Mouse (Mus musculus) forebrain, embryonic 14.5 days (tissue): ENCODE results near the gene Ppard. TPM values are rescaled to one million over a fixed set of nuclear protein-coding genes. Genes with fewer than 3 reads are reported as not detected.

Source experiments
- ATAC-seq: fragments of 200-750 bp; cut with Nextera tagmentation; 2 replicates; pipeline ENCODE4 v1.8.0; 2017; ENCODE audit warnings: mild to moderate bottlenecking, moderate library complexity
- DNase-seq: peaks from one replicate; pipeline ENCODE4 v3.0.0-alpha.2; 2015; ENCODE audit warnings: low spot score
- H3K27ac ChIP-seq: fragments of 300-500 bp; sonication (generic); 2 replicates; pipeline ENCODE4 v1.5.1; 2014; ENCODE audit warnings: low read depth, mild to moderate bottlenecking, control low read depth, low read length, moderate library complexity
- H3K27me3 ChIP-seq: fragments of 300-500 bp; sonication (generic); replicated peaks from 2 replicates; pipeline ENCODE4 v1.6.1; 2014; ENCODE audit warnings: low read length, control low read depth, mixed read lengths; ENCODE audit not compliant: control insufficient read depth, insufficient read depth
- H3K36me3 ChIP-seq: fragments of 300-500 bp; sonication (generic); 2 replicates; pipeline ENCODE4 v1.6.1; 2014; ENCODE audit warnings: low read length, control low read depth; ENCODE audit not compliant: control insufficient read depth, insufficient read depth
- H3K4me1 ChIP-seq: fragments of 300-500 bp; sonication (generic); 2 replicates; pipeline ENCODE4 v1.6.1; 2014; ENCODE audit warnings: antibody characterized with exemption, low read length, control low read depth; ENCODE audit not compliant: control insufficient read depth, insufficient read depth
- H3K4me2 ChIP-seq: fragments of 300-500 bp; sonication (generic); 2 replicates; pipeline ENCODE4 v1.6.1; 2014; ENCODE audit warnings: mild to moderate bottlenecking, control low read depth, low read length
- H3K4me3 ChIP-seq: fragments of 300-500 bp; sonication (generic); 2 replicates; pipeline ENCODE4 v1.5.1; 2014; ENCODE audit warnings: low read depth, low read length, control low read depth
- H3K9ac ChIP-seq: fragments of 300-500 bp; sonication (generic); 2 replicates; pipeline ENCODE4 v1.6.1; 2014; ENCODE audit warnings: mild to moderate bottlenecking, low read length, control low read depth, moderate library complexity
- H3K9me3 ChIP-seq: fragments of 300-500 bp; sonication (generic); replicated peaks from 2 replicates; pipeline ENCODE4 v1.6.1; 2016; ENCODE audit warnings: low read length, control low read depth, mixed read lengths; ENCODE audit not compliant: control insufficient read depth
- WGBS: fragments of 180-500 bp; shearing (Covaris S2); extraction: QIAGEN DNeasy Blood & Tissue Kit; methylation state at CpG from one replicate; pipeline ENCODE4 v1.1.7; 2014; 5-methylcytosine and 5-hydroxymethylcytosine counted together
- polyA plus RNA-seq: library from polyadenylated mRNA; unstranded; fragments of >200 nt; fragmentation: Nextera tagmentation; extraction: Ambion mirVana; gene quantifications from 2 replicates; pipeline ENCODE4 v1.2.1, GENCODE M21; 2014

Ppard gene
- polyA plus RNA-seq, 1 experiment from 2014 or later: 1.8 TPM

DNA sequence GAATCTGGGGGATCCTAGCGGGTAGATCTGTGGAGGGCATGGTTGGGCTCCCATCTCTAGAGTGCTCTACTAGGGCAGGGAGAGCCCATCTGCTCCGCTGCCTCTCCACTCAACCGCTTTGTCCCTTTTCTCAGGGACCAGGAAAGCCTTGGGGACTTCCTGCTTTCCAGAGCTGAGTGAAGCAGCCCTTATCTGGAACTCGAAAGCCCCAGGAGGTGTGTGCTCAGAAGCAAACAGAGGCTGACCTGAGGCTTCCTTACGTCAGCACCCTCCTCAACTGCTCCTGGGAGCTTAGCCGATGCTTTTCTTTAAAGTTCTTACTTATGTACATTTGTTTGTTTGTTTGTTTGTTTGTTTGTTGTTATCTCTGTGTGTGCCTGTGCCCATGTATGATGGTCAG is 40.3 kb downstream of the Ppard start:
- H3K9me3 ChIP-seq: no peaks in the 10 kb centered on the region
- WGBS: 88% methylated on average over 6 of the region's 6 CpGs
- no peak for DNase-seq

DNA sequence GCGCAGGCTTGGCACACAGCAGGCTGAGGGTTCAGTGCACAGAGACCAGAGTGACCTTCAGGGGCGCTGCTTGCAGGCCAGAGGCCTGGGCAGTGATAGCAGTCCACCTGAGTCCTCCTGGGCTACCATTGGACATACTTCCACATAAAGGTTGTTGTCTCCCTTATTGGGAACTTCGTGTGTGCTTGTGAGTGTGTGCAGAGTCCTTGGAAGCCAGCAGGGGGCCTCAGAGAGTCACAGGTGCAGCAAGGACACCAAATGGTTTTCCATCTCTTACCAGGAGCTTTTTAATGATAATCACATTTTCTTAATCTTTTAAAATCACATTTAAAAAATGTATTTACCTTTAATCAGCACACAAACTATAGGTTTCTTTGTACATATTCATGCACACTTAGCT is 42.2 kb downstream of the Ppard start:
- ATAC-seq (no peak), DNase-seq (no peak)
- H3K36me3 ChIP-seq: no peaks in the 10 kb centered on the region
- H3K9me3 ChIP-seq: no peaks in the 10 kb centered on the region
- WGBS: 73% methylated on average over 3 of the region's 3 CpGs
- no peak overlapping the region for H3K9ac ChIP-seq
- no peaks in the 10 kb centered on the region for H3K4me1 ChIP-seq
- no peak overlapping the region for H3K27ac ChIP-seq
- H3K4me3 ChIP-seq: no peak overlapping the region
- no peaks in the 10 kb centered on the region for H3K27me3 ChIP-seq
- no peak overlapping the region for H3K4me2 ChIP-seq

More for the DNA sequence above, 40.3 kb downstream of the Ppard start:
- Histone ChIP-seq H3K4me3 (no peak overlapping the region), H3K27me3 (no peaks in the 10 kb centered on the region), H3K4me2 (no peak overlapping the region), H3K36me3 (no peaks in the 10 kb centered on the region), H3K9ac (no peak overlapping the region; the same call in 1 of the 2 replicates), H3K27ac (no peak overlapping the region), H3K4me1 (no peaks in the 10 kb centered on the region)
- ATAC-seq: no peak

DNA sequence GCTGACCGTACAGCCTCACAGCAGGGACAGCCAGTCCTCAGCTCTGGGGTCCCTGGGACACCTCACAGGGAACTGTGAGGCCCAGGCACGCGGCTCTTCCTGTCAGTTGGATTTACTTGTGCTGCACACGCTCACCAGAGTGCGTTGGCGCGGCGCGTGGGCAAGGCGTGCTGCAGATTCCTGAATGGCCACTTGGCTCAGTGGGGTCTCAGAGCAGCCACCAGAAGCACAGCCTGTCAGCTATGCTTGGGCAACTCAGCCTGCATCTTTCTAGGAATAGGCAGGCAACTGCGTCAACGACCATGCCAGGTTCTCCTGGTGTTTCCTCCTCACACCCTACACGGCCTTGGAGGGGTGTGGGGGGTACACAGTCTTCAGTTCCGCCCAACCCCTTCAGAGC is 44.7 kb downstream of the Ppard start:
- no peak overlapping the region for H3K27ac ChIP-seq

DNA sequence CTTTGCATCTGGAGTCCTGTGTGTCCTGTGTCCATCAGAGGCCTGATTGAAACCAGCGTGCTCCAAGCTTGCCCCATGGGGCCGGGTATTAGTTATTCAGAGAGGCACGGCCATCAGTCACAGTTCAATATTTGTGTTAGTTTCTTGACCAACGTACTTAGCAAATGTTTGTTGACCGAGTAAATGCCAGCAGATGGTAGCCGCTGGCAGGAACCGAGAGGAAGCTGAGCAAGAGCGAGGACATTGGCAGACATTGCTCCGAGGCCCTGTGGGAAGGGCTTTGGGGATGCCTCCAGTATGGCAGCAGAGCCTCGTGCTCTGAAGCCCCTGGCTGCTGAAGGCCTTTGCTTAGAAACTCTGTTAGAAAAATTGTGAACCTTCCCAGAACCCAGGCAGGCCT is 45.2 kb downstream of the Ppard start:
- H3K27ac ChIP-seq: no peak overlapping the region
- H3K4me3 ChIP-seq: no peak overlapping the region
- 87% methylated on average over 10 of the region's 10 CpGs for WGBS
- ATAC-seq: no peak
- no peak overlapping the region for H3K9ac ChIP-seq
- H3K27me3 ChIP-seq: no peaks in the 10 kb centered on the region
- no peaks in the 10 kb centered on the region for H3K9me3 ChIP-seq
- H3K36me3 ChIP-seq: no peaks in the 10 kb centered on the region
- no peaks in the 10 kb centered on the region for H3K4me1 ChIP-seq
- no peak overlapping the region for H3K4me2 ChIP-seq
- DNase-seq: no peak

More for the DNA sequence above, 44.7 kb downstream of the Ppard start:
- H3K4me3 ChIP-seq: no peak overlapping the region
- H3K9me3 ChIP-seq: no peaks in the 10 kb centered on the region
- H3K4me2 ChIP-seq: no peak overlapping the region
- H3K27me3 ChIP-seq: no peaks in the 10 kb centered on the region
- H3K9ac ChIP-seq: no peak overlapping the region
- no peaks in the 10 kb centered on the region for H3K4me1 ChIP-seq
- WGBS: 83% methylated on average over 14 of the region's 14 CpGs
- ATAC-seq (no peak), DNase-seq (no peak)
- no peaks in the 10 kb centered on the region for H3K36me3 ChIP-seq

DNA sequence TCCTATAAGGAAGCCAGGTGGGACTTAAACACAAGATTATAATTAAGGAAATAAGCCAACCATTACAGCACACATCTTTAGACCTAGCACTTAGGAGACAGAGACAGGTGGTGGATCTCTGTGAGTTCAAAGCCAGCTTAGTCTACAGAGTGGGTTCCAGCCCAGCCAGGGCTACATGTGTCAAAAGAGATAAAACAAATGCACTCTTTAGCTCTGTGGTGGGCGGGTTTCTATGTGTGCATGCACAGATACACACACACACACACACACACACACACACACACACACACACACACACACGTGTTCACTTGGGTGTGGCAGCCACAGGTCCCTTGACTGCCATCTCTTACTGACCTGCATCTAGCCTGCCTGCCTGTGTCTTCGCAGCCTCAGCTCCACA is 45.7 kb downstream of the Ppard start:
- DNase-seq (no peak), ATAC-seq (no peak)
- Histone ChIP-seq H3K4me3 (no peak overlapping the region), H3K4me1 (no peaks in the 10 kb centered on the region), H3K27ac (no peak overlapping the region), H3K9ac (no peak overlapping the region), H3K27me3 (no peaks in the 10 kb centered on the region), H3K36me3 (no peaks in the 10 kb centered on the region), H3K4me2 (no peak overlapping the region), H3K9me3 (no peaks in the 10 kb centered on the region)
- 84% methylated on average over 3 of the region's 3 CpGs for WGBS

DNA sequence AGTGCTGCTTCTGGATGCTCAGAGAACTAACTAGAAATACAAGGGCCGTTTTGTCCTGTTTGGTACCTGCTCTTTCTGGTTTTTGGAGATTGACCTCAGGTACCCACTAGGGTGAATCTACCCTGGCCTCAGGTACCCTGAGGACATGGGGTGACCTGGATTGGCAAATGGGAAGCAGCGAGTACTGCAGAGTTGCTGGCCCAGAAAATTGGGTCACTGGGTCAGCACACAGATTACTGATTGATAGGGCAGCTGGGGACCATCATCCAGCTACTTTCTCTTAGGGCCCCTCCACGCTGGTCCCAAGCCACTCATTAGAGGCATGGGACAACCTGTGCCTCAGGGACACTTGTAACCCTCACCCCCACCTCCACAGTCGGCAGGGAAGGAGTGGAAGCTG is 46.7 kb downstream of the Ppard start:
- no peak for ATAC-seq
- H3K4me3 ChIP-seq: no peak overlapping the region
- no peaks in the 10 kb centered on the region for H3K4me1 ChIP-seq
- 65% methylated on average over 4 of the region's 4 CpGs for WGBS
- no peaks in the 10 kb centered on the region for H3K27me3 ChIP-seq
- no peaks in the 10 kb centered on the region for H3K36me3 ChIP-seq
- H3K27ac ChIP-seq: no peak overlapping the region
- H3K9me3 ChIP-seq: no peaks in the 10 kb centered on the region
- H3K9ac ChIP-seq: no peak overlapping the region
- DNase-seq: no peak
- no peak overlapping the region for H3K4me2 ChIP-seq

DNA sequence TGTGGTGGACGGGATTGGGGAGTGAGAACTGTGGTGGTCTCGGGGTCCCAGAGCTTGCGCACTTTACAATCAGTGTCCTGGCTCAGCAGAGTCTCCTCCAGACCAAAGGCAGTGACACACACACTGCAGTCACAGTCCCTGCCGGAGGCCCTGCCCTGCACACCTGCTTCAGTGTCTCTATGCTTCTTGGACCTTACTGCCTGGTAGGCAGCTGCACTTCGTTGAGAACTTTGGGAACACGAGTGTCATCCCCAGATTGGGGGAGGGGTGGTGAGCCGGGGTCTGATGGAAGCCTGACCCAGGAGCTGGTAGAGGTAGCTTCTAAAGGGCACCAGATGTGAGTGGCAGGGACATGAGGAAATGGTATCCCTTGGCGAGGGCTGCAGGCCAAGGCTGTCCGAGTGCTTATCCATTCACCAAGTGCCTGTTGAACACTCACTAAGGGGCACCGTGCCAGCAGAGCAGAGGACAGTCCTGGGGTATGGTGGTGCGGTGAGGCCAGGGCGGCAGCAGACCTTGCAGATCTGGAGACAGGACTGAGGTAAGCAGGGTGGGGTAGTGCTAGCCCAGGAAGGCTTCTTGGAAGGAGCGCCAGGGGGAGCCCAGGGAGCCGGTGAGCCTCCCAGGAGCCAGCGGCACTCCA is 47.4 kb downstream of the Ppard start:
- no peaks in the 10 kb centered on the region for H3K9me3 ChIP-seq
- H3K4me3 ChIP-seq: no peak overlapping the region
- WGBS: 69% methylated on average over 15 of the region's 15 CpGs
- no peak for ATAC-seq
- no peak overlapping the region for H3K9ac ChIP-seq
- H3K27ac ChIP-seq: no peak overlapping the region
- H3K36me3 ChIP-seq: no peaks in the 10 kb centered on the region
- no peak for DNase-seq
- H3K4me1 ChIP-seq: no peaks in the 10 kb centered on the region
- no peaks in the 10 kb centered on the region for H3K27me3 ChIP-seq
- no peak overlapping the region for H3K4me2 ChIP-seq

DNA sequence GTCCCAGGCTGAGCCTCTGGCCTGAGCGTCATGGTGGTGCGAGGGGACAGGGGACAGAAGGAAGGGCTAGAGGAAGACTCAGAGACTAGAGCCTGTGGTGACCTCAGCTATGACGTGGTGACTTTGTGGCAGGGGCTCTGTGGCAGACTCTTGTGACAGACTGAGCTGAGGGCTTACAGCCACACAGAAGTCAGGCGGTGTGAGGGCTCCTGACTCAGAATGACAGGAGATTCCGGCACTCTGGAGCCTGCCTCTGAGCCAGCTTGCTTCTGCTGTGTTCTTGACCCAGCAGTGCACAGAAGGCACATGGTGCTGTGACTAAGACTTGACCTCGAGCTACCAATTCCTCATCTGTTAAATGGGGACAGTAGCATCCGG is 47.9 kb downstream of the Ppard start:
- WGBS: 75% methylated on average over 7 of the region's 7 CpGs
- Histone ChIP-seq H3K27ac (no peak overlapping the region), H3K4me1 (no peaks in the 10 kb centered on the region), H3K4me2 (no peak overlapping the region), H3K9ac (no peak overlapping the region), H3K36me3 (no peaks in the 10 kb centered on the region), H3K4me3 (no peak overlapping the region), H3K9me3 (no peaks in the 10 kb centered on the region), H3K27me3 (no peaks in the 10 kb centered on the region)
- ATAC-seq: no peak
- no peak for DNase-seq

DNA sequence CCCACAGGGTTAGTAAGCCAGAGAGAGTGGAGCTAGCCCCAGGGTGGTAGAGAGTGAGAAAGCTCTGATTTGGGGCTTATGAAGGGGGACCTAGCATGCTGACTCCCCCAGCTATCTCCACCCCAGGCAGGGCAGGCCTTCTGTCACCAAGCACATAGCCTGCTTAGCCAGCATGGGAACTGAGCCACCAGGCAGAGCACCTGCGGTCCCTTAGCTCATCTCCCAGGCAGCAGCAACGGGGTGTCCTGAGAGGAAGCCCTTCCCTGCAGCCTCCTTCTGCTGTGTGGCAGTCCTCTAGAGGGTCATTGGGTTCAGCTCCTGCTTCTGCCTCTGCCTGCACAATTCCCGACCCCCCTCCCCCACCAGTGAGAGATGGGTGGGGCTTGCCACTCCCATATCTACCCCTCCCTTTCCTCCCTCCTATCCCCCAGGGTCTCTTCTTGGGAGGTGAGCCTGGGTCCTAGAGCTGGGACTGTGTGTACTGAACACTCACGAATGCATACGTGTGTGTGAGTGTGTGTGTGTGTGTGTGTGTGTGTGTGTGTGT is 48.4 kb downstream of the Ppard start:
- Histone ChIP-seq H3K4me2 (no peak overlapping the region), H3K4me3 (no peak overlapping the region), H3K36me3 (no peaks in the 10 kb centered on the region), H3K9me3 (no peaks in the 10 kb centered on the region), H3K4me1 (no peaks in the 10 kb centered on the region), H3K9ac (no peak overlapping the region), H3K27ac (no peak overlapping the region), H3K27me3 (no peaks in the 10 kb centered on the region)
- 55% methylated on average over 5 of the region's 5 CpGs for WGBS
- no peak for ATAC-seq
- no peak for DNase-seq
